Mouse (Mus musculus) central nervous system, embryonic 14 days (tissue): ENCODE data around the gene Zfp345. TPM values are rescaled to one million over a fixed set of nuclear protein-coding genes. Genes with fewer than 3 reads are reported as not detected.

Experiments
- polyA plus RNA-seq: library from polyadenylated mRNA; depleted of rRNA; stranded (reverse); fragments of >200 nt; gene quantifications from 2 replicates; pipeline ENCODE4 v1.2.3, GENCODE M21; 2012; rRNA removed

The Zfp345 gene
- polyA plus RNA-seq, result 0.01 and 0.03 TPM in 2 replicates

GRCm38 (mm10) chr2:150484939-150485778 lies at the start of gene Zfp345:
TSS of gene Zfp345 (minus strand) at chr2:150485091.

GRCm38 (mm10) chr2:150451180-150451919 lies 33.5 kb downstream of the Zfp345 start, which contains the start of gene Zfp442:
TSS of gene Zfp442 (minus strand) at chr2:150451486.

Other genes with a start within 250 kb of the Zfp345 start
- gene Gm21994, start 229.5 kb downstream of the Zfp345 start, polyA plus RNA-seq, result 1.1 and 1.2 TPM in 2 replicates
- gene Gm14124, start 227.6 kb downstream of the Zfp345 start, polyA plus RNA-seq, result 0.04 TPM in 1 of 2 replicates, not detected in the other
- 0.48 and 0.54 TPM in 2 replicates for gene Gm10130, start 161.4 kb downstream of the Zfp345 start, polyA plus RNA-seq
- 3.6 and 5.8 TPM in 2 replicates for gene 3300002I08Rik, start 122.3 kb downstream of the Zfp345 start, polyA plus RNA-seq
- gene Zfp442, start 33.6 kb downstream of the Zfp345 start, polyA plus RNA-seq, result 1.4 and 1.5 TPM in 2 replicates
- 0.12 and 0.21 TPM in 2 replicates for gene Cst7, start 85.3 kb upstream of the Zfp345 start, polyA plus RNA-seq
- gene Apmap, start 123.5 kb upstream of the Zfp345 start, polyA plus RNA-seq, result 53.4 and 56.0 TPM in 2 replicates
- gene Acss1, start 183.4 kb upstream of the Zfp345 start, polyA plus RNA-seq, result 18.6 and 25.1 TPM in 2 replicates
- 0.05 and 0.10 TPM in 2 replicates for gene Vsx1, start 204.3 kb upstream of the Zfp345 start, polyA plus RNA-seq